8 mouse cellular contexts compared by ENCODE assay signal in the genomic region with DNA sequence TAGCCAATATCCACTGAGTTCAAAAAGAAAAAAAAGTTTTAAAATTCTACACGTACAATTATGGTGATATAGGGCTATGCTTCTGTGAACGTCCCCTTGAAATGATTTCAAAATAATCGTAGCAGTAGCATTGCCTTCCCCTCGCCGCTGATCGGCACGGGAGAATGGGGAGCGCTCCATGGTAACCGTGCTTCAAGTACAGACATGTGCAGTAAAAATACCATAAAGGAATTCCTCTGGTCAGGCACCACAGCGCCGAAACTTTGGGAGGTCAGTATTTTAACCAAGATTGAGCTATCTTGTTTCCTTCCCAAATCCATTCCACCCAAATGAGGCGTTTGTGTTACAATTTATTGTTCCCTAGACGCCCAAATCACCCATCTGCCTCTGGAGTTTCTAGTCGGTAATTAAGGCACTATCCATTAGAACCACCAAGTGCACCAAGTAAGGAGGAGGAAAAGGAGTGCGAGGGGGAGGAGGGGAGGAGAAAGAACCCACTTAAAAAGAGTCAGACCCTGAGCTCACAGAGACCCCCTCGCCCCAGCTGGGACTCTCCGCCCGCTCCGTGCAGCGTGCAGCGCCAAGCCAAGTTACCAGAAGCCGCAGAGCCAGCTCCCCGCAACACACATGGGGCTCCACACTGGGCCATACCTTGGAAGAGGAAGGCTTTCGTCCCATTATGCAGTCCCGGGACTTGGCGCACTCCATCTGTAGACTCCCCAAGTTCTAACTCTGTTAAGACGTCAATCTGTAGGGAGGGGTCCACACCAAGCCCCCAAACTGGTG. TPM values are rescaled to one million over a fixed set of nuclear protein-coding genes. Genes with fewer than 3 reads are reported as not detected.
DNase-seq lines count a peak whose midpoint lies in the region; ATAC-seq and TF ChIP-seq lines count a peak whose summit lies in the region.

No protein-coding gene starts in this region.

- H3K4me2 ChIP-seq in intestine, embryonic 14.5 days (ENCODE audit: low read length), result peak overlapping the region; percentile 97

- intact Hi-C loops in left cerebral cortex, adult 2 months (cut with DNase I), result loop anchor here (2.0 to 5.0 kb wide), 5 partner anchors 40 to 755 kb away; no protein-coding TSS in a partner anchor

- H3K27me3 ChIP-seq in intestine, embryonic 14.5 days (replicated peaks; ENCODE audit: control insufficient read depth, insufficient read depth, low read length), result peaks cover 40% of the 10 kb centered on the region

- 0 out of 2 replicates have a peak, but pooled peaks cover 5% of the 10 kb centered on the region for H3K4me1 ChIP-seq in intestine, embryonic 14.5 days (replicated peaks; ENCODE audit: control insufficient read depth, insufficient read depth, low read length)
- 0 out of 2 replicates have a peak, but pooled peaks cover 6% of the 10 kb centered on the region for H3K4me1 ChIP-seq in olfactory bulb, adult 2 months (ENCODE audit: control insufficient read depth, insufficient read depth, low read length)

- 5% methylated on average over 27 of the region's 27 CpGs for WGBS in intestine, embryonic 14.5 days
- under 1% methylated on average over 27 of the region's 27 CpGs for WGBS in olfactory bulb, adult 2 months

- ATAC-seq in intestine, embryonic 14.5 days (replicated peaks; ENCODE audit: low FRiP score, low TSS enrichment, low read depth), result 0 out of 2 replicates have a peak, but pooled peaks have one; percentile 12

- peak overlapping the region; percentile 95 for H3K27ac ChIP-seq in left cerebral cortex, adult 2 months
- H3K27ac ChIP-seq in intestine, embryonic 14.5 days (ENCODE audit: low read depth), result no peak overlapping the region
- no peak overlapping the region for H3K27ac ChIP-seq in olfactory bulb, adult 2 months (ENCODE audit: insufficient read depth, low read depth, low read length)

- TF ChIP-seq CTCF in left cerebral cortex, adult 2 months (IDR thresholded peaks at IDR 0.05), result no peak
- no peak for TF ChIP-seq CTCF in olfactory bulb, adult 2 months (IDR thresholded peaks at IDR 0.05; ENCODE audit: insufficient read depth, low read depth, low read length)

- H3K9me3 ChIP-seq in intestine, embryonic 14.5 days (ENCODE audit: control insufficient read depth, low read length), result no peaks in the 10 kb centered on the region

- DNase-seq in left cerebral cortex, adult 2 months (ENCODE audit: extremely low spot score in 1 of 2, low spot score in 2 of 2), result no peak
- DNase-seq in left cerebral cortex, adult 11 months (ENCODE audit: low spot score), result no peak
- DNase-seq in embryo, embryonic 10.5 days (ENCODE audit: low spot score), result peak; percentile 63
- DNase-seq in intestine, embryonic 14.5 days (ENCODE audit: low spot score), result no peak
- DNase-seq in lung, postnatal 4 days, result no peak
- DNase-seq in natural killer cell, adult 2 months (ENCODE audit: low spot score in 2 of 2), result no peak
- no peak for DNase-seq in layer of hippocampus, adult 11-12 months (ENCODE audit: low spot score)

- no peaks in the 10 kb centered on the region for H3K36me3 ChIP-seq in intestine, embryonic 14.5 days (ENCODE audit: control insufficient read depth, insufficient read depth, low read length)

- H3K9ac ChIP-seq in intestine, embryonic 14.5 days (ENCODE audit: low read length), result no peak overlapping the region

- TF ChIP-seq POLR2A in olfactory bulb, adult 2 months (IDR thresholded peaks at IDR 0.05; ENCODE audit: insufficient read depth, low read depth, low read length), result no peak

- peak overlapping the region; percentile 60 for H3K4me3 ChIP-seq in left cerebral cortex, adult 2 months
- peak overlapping the region; percentile 57 for H3K4me3 ChIP-seq in intestine, embryonic 14.5 days (ENCODE audit: low read depth, low read length)
- H3K4me3 ChIP-seq in olfactory bulb, adult 2 months (ENCODE audit: insufficient read depth, low read depth, low read length), result peak overlapping the region; percentile 91

RNA-seq across cellular contexts. Expression of a gene that starts 1.5 kb away (rescaled TPM):
- total RNA-seq in left cerebral cortex, adult 2 months (2021), result 100 to 1,000 TPM; 466 to 500 TPM
- 21.0 and 24.5 TPM in 2 replicates for polyA plus RNA-seq in intestine, embryonic 14.5 days (2014; fragmentation: Nextera tagmentation; extraction: Ambion mirVana)
- polyA plus RNA-seq in olfactory bulb, adult 2 months (2012; ENCODE audit: insufficient read depth, insufficient read length, low replicate concordance, missing spikeins), result not detected in 2 replicates
